Mouse (Mus musculus): ENCODE measurements at regions not wholly inside any gene's neighbourhood (a gene's known extent, or its start where the extent isn't known, plus 50 kb on each side); places are given as distances from the start of the nearest gene placed in this dataset.

GRCm38 (mm10) chr4:81216123-81216522 lies 226.5 kb downstream of the Mpdz start:
- H3K36me3 ChIP-seq, result no peaks in the 10 kb centered on the region
- WGBS, result 86% methylated on average over 1 of the region's 1 CpGs
- no peak overlapping the region for H3K9ac ChIP-seq (replicated peaks)
- H3K27me3 ChIP-seq, result no peaks in the 10 kb centered on the region
- H3K4me2 ChIP-seq, result no peak overlapping the region
- no peak overlapping the region for H3K27ac ChIP-seq
- H3K4me1 ChIP-seq (replicated peaks), result peaks cover 7% of the 10 kb centered on the region; the same call in 1 of the 2 replicates
- H3K9me3 ChIP-seq, result no peaks in the 10 kb centered on the region
- no peak overlapping the region for H3K4me3 ChIP-seq (replicated peaks)
- no peak for ATAC-seq (ENCODE audit: insufficient number of reproducible peaks, insufficient read depth, low FRiP score, low TSS enrichment, low read depth)

- H3K27ac ChIP-seq, result no peak overlapping the region
- no peaks in the 10 kb centered on the region for H3K9me3 ChIP-seq
- 0 out of 2 replicates have a peak overlapping the region, but pooled peaks have one; percentile 13 for H3K4me2 ChIP-seq
- no peak overlapping the region for H3K9ac ChIP-seq (replicated peaks)
- H3K4me3 ChIP-seq (replicated peaks), result no peak overlapping the region
- H3K4me1 ChIP-seq (replicated peaks), result peaks cover 10% of the 10 kb centered on the region
- no peak for ATAC-seq (ENCODE audit: insufficient number of reproducible peaks, insufficient read depth, low FRiP score, low TSS enrichment, low read depth)
- 18% methylated on average over 11 of the region's 11 CpGs for WGBS
- no peaks in the 10 kb centered on the region for H3K27me3 ChIP-seq
- no peaks in the 10 kb centered on the region for H3K36me3 ChIP-seq
Measured at GRCm38 (mm10) chr4:81217979-81218378, 224.6 kb downstream of the Mpdz start.

- no peak for ATAC-seq (ENCODE audit: insufficient number of reproducible peaks, insufficient read depth, low FRiP score, low TSS enrichment, low read depth)
- H3K27ac ChIP-seq, result no peak overlapping the region
- peaks cover 10% of the 10 kb centered on the region for H3K4me1 ChIP-seq (replicated peaks)
- H3K9me3 ChIP-seq, result no peaks in the 10 kb centered on the region
- H3K9ac ChIP-seq (replicated peaks), result no peak overlapping the region
- no peaks in the 10 kb centered on the region for H3K27me3 ChIP-seq
- H3K4me3 ChIP-seq (replicated peaks), result no peak overlapping the region
- no peak overlapping the region for H3K4me2 ChIP-seq
- 68% methylated on average over 6 of the region's 6 CpGs for WGBS
- H3K36me3 ChIP-seq, result no peaks in the 10 kb centered on the region
Measured at GRCm38 (mm10) chr4:81222034-81222433, 220.6 kb downstream of the Mpdz start.

GRCm38 (mm10) chr4:81222468-81223175 lies 220.0 kb downstream of the Mpdz start:
- Histone ChIP-seq H3K9me3 (no peaks in the 10 kb centered on the region), H3K9ac (replicated peaks) (no peak overlapping the region), H3K36me3 (no peaks in the 10 kb centered on the region), H3K4me1 (replicated peaks) (peaks cover 10% of the 10 kb centered on the region), H3K27me3 (no peaks in the 10 kb centered on the region), H3K27ac (peak overlapping the region; percentile 12; the same call in 1 of the 2 replicates), H3K4me2 (no peak overlapping the region), H3K4me3 (replicated peaks) (no peak overlapping the region)
- no peak for ATAC-seq (ENCODE audit: insufficient number of reproducible peaks, insufficient read depth, low FRiP score, low TSS enrichment, low read depth)
- WGBS, result 60% methylated on average over 5 of the region's 5 CpGs

Data from limb, embryonic 12.5 days (tissue).